Mouse (Mus musculus) limb, embryonic 14.5 days (tissue): Measurements from ENCODE around the gene Zdhhc17. TPM values are rescaled to one million over a fixed set of nuclear protein-coding genes. Genes with fewer than 3 reads are reported as not detected.

Source experiments
- ATAC-seq: fragments of 200-750 bp; cut with Nextera tagmentation; 2 replicates; pipeline ENCODE4 v1.8.0; 2017; ENCODE audit warnings: low read depth, moderate number of reproducible peaks, moderate TSS enrichment; ENCODE audit not compliant: low FRiP score
- DNase-seq: peaks from one replicate; pipeline ENCODE4 v3.0.0-alpha.2; 2015; ENCODE audit warnings: low spot score
- H3K27ac ChIP-seq: fragments of 300-500 bp; sonication (generic); replicated peaks from 2 replicates; pipeline ENCODE4 v1.5.1; 2014; ENCODE audit warnings: low read depth, mild to moderate bottlenecking, low read length, moderate library complexity, mixed read lengths
- H3K27me3 ChIP-seq: fragments of 300-500 bp; sonication (generic); 2 replicates; pipeline ENCODE4 v1.6.1; 2014; ENCODE audit warnings: low read length, mixed read lengths; ENCODE audit not compliant: control insufficient read depth, insufficient read depth
- H3K36me3 ChIP-seq: fragments of 300-500 bp; sonication (generic); 2 replicates; pipeline ENCODE4 v1.6.1; 2014; ENCODE audit warnings: mild to moderate bottlenecking, low read length, moderate library complexity, mixed read lengths; ENCODE audit not compliant: control insufficient read depth, insufficient read depth
- H3K4me1 ChIP-seq: fragments of 300-500 bp; sonication (generic); 2 replicates; pipeline ENCODE4 v1.6.1; 2014; ENCODE audit warnings: antibody characterized with exemption, low read length, mixed read lengths; ENCODE audit not compliant: control insufficient read depth, insufficient read depth
- H3K4me2 ChIP-seq: fragments of 300-500 bp; sonication (generic); replicated peaks from 2 replicates; pipeline ENCODE4 v1.6.1; 2014; ENCODE audit warnings: low read depth, mild to moderate bottlenecking, low read length, moderate library complexity; ENCODE audit not compliant: severe bottlenecking
- H3K4me3 ChIP-seq: fragments of 300-500 bp; sonication (generic); replicated peaks from 2 replicates; pipeline ENCODE4 v1.5.1; 2014; ENCODE audit warnings: low read length
- H3K9ac ChIP-seq: fragments of 300-500 bp; sonication (generic); 2 replicates; pipeline ENCODE4 v1.6.1; 2014; ENCODE audit warnings: mild to moderate bottlenecking, low read depth, low read length, moderate library complexity; ENCODE audit not compliant: severe bottlenecking
- H3K9me3 ChIP-seq: fragments of 300-500 bp; sonication (generic); 2 replicates; pipeline ENCODE4 v1.6.1; 2016; ENCODE audit warnings: low read length; ENCODE audit not compliant: control insufficient read depth
- POLR2A ChIP-seq: fragments of 200-500 bp; IDR thresholded peaks from 2 replicates; pipeline ENCODE4 v1.8.0; 2012; ENCODE audit warnings: inconsistent platforms, mild to moderate bottlenecking, moderate library complexity, borderline replicate concordance; ENCODE audit not compliant: insufficient read depth, insufficient read length; ENCODE audit errors: extremely low read depth
- whole genome bisulfite sequencing: fragments of 180-500 bp; shearing (Covaris S2); extraction: QIAGEN DNeasy Blood & Tissue Kit; methylation state at CpG from one replicate; pipeline ENCODE4 v1.1.7; 2014; 5-methylcytosine and 5-hydroxymethylcytosine counted together
- polyA plus RNA-seq, 2 experiments: library from polyadenylated mRNA; depleted of rRNA in 1 of 2; stranded (reverse) in 1 of 2; unstranded in 1 of 2; fragments of >200 nt; fragmentation: Nextera tagmentation in 1 of 2; extraction: Ambion mirVana in 1 of 2; gene quantifications; 2 replicates each; pipeline versions ENCODE4 v1.2.1 to v1.2.3; 2012 to 2014

Zdhhc17 gene
- polyA plus RNA-seq, 2 experiments = 25.0 to 41.8 TPM

GRCm38 (mm10) chr10:110935081-110935480 lies 74.9 kb downstream of the Zdhhc17 start:
- no peak overlapping the region for H3K9ac ChIP-seq
- TF ChIP-seq POLR2A = no peak
- DNase-seq = no peak
- H3K4me3 ChIP-seq = no peak overlapping the region
- no peak for ATAC-seq
- no peak overlapping the region for H3K4me2 ChIP-seq
- peaks cover 39% of the 10 kb centered on the region for H3K36me3 ChIP-seq
- peaks cover 22% of the 10 kb centered on the region for H3K4me1 ChIP-seq
- no peak overlapping the region for H3K27ac ChIP-seq
- no peaks in the 10 kb centered on the region for H3K9me3 ChIP-seq
- H3K27me3 ChIP-seq = no peaks in the 10 kb centered on the region
- 77% methylated on average over 11 of the region's 11 CpGs for WGBS

- no peak overlapping the region for H3K4me2 ChIP-seq
- ATAC-seq (no peak), DNase-seq (no peak)
- H3K36me3 ChIP-seq = peaks cover 26% of the 10 kb centered on the region
- TF ChIP-seq POLR2A = no peak
- H3K9me3 ChIP-seq = no peaks in the 10 kb centered on the region
- H3K4me3 ChIP-seq = no peak overlapping the region
- H3K4me1 ChIP-seq = peaks cover 35% of the 10 kb centered on the region
- 80% methylated on average over 5 of the region's 5 CpGs for WGBS
- H3K9ac ChIP-seq = no peak overlapping the region
- H3K27me3 ChIP-seq = no peaks in the 10 kb centered on the region
- H3K27ac ChIP-seq = no peak overlapping the region
These were observed 76.4 kb downstream of the Zdhhc17 start for GRCm38 (mm10) chr10:110933584-110933983.

GRCm38 (mm10) chr10:110931913-110932560 lies 77.9 kb downstream of the Zdhhc17 start:
- Histone ChIP-seq H3K4me3 (no peak overlapping the region; the same call in 1 of the 2 replicates), H3K36me3 (peaks cover 13% of the 10 kb centered on the region), H3K9me3 (no peaks in the 10 kb centered on the region), H3K9ac (no peak overlapping the region; the same call in 1 of the 2 replicates), H3K4me2 (peak overlapping the region; percentile 29; the same call in 1 of the 2 replicates), H3K4me1 (peaks cover 49% of the 10 kb centered on the region), H3K27me3 (no peaks in the 10 kb centered on the region), H3K27ac (peak overlapping the region; percentile 8)
- DNase-seq = peak; percentile 59
- TF ChIP-seq POLR2A = no peak
- no peak for ATAC-seq
- 60% methylated on average over 20 of the region's 20 CpGs for whole genome bisulfite sequencing

- no peak overlapping the region; the same call in 1 of the 2 replicates for H3K9ac ChIP-seq
- ATAC-seq (peak; percentile 28; the same call in 1 of the 2 replicates), DNase-seq (no peak)
- H3K4me1 ChIP-seq = peaks cover 56% of the 10 kb centered on the region
- peaks cover 6% of the 10 kb centered on the region; the same call in 1 of the 2 replicates for H3K36me3 ChIP-seq
- H3K27me3 ChIP-seq = no peaks in the 10 kb centered on the region
- TF ChIP-seq POLR2A = no peak
- H3K4me2 ChIP-seq = peak overlapping the region; percentile 29; the same call in 1 of the 2 replicates
- 39% methylated on average over 13 of the region's 13 CpGs for WGBS
- no peak overlapping the region; the same call in 1 of the 2 replicates for H3K4me3 ChIP-seq
- H3K27ac ChIP-seq = peak overlapping the region; percentile 8
- H3K9me3 ChIP-seq = no peaks in the 10 kb centered on the region
These were observed 78.6 kb downstream of the Zdhhc17 start for GRCm38 (mm10) chr10:110931161-110931912.

GRCm38 (mm10) chr10:110929756-110930155 lies 80.2 kb downstream of the Zdhhc17 start:
- ATAC-seq = no peak
- DNase-seq = no peak
- Histone ChIP-seq H3K4me2 (no peak overlapping the region), H3K9me3 (no peaks in the 10 kb centered on the region), H3K4me1 (peaks cover 60% of the 10 kb centered on the region), H3K4me3 (no peak overlapping the region), H3K27me3 (no peaks in the 10 kb centered on the region), H3K36me3 (0 out of 2 replicates have a peak, but pooled peaks cover 5% of the 10 kb centered on the region), H3K9ac (no peak overlapping the region), H3K27ac (no peak overlapping the region)
- WGBS = 58% methylated on average over 4 of the region's 4 CpGs
- TF ChIP-seq POLR2A = no peak
